Mouse (Mus musculus) cerebellum, adult 9-11 months (tissue): ENCODE data around the gene Agap3.

Experiments used
- DNase-seq: peaks from one replicate; pipeline ENCODE4 v3.0.0; 2022

Gene Agap3

GRCm38 (mm10) chr5:24433993-24434392 lies 18.0 kb upstream of the Agap3 start:
- no peak for DNase-seq

DNA sequence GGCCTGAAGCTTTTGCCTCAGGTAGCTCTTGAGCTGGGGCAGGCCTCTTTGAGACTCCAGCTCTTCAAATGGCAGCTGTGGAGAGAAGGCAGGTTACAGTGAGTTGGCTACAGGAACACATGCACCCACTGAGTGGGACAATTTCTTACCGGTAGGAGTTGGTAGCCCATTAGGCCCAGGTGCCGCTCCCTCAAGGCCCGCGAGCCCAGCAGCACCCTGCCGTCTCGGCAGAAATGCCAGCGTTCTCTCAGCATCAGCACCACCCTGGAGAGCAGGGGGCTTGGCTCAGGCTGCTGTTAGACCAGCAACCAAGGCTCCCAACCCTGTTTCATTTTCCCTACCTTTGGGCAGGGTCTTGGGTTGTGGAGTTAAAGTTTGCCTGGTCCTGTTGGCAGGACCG lies 10.8 kb upstream of the Agap3 start:
- no peak for DNase-seq

DNA sequence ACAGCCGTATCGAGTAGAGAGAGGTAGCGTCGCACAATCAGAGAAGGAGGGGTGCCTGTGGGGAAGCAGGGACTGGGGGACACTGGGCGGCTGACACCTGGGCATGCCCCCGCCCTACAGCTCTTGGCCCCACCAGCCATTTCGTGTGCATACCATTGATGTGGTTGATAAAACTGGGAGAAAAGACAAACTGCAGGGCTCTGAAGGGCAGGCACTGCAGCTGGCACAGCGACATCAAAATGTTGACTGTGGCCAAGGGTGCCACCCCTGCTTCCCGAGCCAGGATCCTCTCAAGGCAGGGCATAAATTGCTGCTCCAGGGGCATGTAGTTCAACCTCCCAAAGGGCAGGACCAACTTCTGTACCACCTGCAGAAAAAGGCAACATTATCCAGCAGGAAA lies 9.9 kb upstream of the Agap3 start:
- DNase-seq: no peak

DNA sequence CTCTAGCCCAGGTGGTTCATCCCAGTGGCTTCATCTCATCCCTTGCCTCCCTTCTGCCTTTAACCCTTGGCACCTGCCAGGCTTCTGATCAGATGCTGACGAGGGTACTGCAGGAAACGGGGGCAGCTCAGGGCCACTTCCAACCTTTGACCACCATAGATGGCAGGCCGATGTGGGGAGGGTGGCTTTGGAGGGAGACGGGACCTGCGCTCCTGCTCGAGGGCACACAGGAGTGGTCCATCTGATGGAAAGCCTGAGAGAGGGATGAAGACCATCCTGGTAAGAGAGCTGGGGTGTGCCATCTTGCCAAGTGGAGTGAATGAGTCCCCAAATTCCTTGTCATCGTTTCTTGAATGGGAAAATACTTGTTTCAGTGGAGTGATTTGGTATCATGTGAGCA lies 8.8 kb upstream of the Agap3 start:
- peak; percentile 50 for DNase-seq

- DNase-seq: peak; percentile 69
Observed at GRCm38 (mm10) chr5:24443927-24444326, 8.1 kb upstream of the Agap3 start.

DNA sequence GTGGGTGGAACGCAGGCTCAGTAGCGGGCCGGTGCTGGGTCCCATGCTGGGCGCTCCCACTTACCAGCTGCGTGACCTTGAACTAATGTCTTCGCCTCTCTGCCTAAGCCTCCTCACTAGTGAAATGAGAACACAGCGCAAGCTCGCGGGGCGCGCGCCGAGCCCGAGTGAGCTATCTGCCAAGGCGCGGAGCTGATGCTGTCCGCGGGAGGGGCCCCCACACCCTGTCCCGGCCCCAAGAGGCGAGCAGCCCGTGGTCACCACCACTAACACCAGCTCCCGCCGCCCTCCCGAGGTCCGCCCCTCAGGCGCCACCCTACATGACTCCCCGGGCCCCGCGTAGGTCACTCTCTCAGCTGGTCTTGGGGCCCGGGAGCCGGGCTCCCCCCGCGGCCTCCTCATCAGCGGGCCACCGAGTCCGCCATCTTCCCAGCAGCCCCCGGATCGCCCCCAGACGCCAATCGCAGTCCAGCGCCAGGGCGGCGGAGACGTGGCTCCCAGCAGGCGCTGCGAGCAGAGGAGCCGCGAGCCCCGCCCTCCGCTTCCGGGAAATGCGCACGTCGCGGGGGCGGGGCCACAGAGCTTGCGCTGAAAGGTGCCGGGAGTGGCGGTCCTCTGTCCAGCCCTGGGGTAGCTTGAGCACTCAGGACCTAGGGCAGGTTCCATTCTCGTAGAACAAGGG lies 7.1 kb upstream of the Agap3 start, which contains the start of gene Fastk:
Gene Fastk (minus strand): TSS at position 542 of the 682 bp plus-strand sequence.
- peak; percentile 95 for DNase-seq

DNA sequence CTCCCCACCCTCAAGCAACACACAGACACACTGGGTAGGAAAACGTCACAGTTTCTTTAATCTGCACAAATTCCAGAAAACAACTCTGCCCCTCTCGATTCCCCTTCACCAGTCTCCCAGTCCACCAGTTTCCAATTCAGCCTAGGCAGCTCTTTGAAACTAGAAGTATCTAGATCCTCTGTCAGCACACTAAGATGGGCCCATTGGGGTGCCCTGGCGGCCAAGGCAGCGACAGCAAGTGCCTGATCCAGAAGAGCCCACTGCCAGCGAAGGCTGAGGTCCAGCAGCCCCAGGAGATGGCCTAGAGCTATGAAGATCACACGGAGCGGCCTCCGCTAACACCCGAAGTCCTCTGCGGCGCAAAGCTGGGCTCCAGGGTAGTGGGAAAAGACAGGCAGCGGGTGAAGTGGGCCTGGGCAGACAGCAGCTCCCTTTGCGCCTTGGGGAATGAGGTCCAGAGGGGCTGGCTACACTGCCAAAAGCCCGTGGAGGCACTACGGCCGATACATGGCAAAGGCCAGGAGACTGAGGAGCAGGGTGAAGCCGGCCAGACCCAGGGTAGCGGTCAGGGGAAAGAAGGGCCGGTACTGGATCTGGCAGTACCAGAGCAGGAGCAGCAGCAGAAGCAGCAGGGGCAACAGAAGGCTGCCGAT lies 6.4 kb upstream of the Agap3 start:
- no peak for DNase-seq

- peak; percentile 67 for DNase-seq
Observed at GRCm38 (mm10) chr5:24446630-24447029, 5.3 kb upstream of the Agap3 start.

- DNase-seq: peak; percentile 89
Observed at GRCm38 (mm10) chr5:24447624-24448298, 4.2 kb upstream of the Agap3 start, which contains the start of gene Tmub1. Tmub1 (minus strand) TSS chr5:24447854.

DNA sequence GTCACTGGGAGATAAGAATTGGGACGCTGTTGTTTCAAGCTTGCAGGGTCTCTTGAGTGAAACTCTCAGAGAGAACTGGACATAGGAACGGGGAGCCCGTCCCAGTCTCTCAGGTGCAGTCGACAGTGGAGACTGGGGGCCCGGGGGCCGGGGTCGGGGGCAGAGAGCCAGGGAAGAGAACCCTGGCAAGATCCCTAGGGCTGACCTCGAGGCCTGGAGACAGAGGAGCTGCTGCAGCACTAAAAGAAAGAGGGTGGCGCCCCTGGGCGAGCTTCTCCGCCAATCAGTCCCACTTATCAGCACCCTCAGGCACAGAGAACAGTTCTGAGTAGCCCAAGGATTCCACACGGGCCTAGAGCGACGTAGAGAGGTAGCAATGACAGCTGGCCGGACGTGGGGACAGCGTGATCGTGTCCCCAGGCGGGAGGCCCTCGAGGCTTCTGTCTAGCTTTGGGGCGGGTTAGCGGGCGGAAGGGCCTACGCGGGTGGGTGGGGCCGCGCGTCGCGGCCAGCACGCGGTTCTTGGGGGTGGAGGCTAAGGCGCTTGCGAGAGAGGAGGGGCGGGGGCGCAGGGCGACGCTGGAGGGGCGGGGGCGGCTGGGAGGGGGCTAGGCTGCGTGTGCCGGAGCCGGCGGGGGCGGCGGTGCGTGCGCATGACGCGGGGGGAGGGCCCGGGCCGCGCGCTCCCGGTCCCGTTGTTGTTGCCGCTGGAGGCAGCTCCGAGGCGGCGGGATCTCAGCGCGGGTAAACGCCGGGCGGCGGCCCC lies 530 bp upstream of the Agap3 start:
- peak; percentile 90 for DNase-seq

DNA sequence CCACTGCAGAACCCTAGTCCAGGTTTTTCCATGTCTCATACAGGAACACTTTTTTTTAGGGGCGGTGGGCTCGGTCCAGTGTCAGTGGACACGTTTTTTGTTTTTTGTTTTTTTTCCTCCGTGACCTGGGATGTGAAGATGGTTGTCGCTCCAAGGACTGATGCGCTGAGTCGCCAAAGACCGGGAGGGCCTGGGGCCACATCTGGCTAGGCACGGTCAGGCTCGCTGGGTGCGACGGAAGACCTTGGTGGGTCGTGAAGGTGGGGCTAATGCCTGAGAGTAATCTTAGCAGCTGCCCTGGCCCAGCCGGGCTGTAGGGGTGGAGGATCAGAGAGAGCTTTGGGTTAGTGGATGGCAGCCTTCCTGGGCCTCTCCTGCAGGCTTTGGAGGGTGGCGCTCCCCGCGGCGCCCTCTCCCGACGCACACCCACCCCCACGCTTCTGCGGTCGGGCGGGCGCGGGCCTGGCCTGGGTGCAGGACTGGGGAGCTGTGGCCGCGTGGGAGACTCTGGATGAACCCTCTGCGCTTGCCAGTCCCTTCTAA lies 785 bp downstream of the Agap3 start:
- DNase-seq: no peak

GRCm38 (mm10) chr5:24453283-24453984 lies 1.5 kb downstream of the Agap3 start:
- peak; percentile 91 for DNase-seq

GRCm38 (mm10) chr5:24453985-24454303 lies 2.0 kb downstream of the Agap3 start:
- no peak for DNase-seq

DNA sequence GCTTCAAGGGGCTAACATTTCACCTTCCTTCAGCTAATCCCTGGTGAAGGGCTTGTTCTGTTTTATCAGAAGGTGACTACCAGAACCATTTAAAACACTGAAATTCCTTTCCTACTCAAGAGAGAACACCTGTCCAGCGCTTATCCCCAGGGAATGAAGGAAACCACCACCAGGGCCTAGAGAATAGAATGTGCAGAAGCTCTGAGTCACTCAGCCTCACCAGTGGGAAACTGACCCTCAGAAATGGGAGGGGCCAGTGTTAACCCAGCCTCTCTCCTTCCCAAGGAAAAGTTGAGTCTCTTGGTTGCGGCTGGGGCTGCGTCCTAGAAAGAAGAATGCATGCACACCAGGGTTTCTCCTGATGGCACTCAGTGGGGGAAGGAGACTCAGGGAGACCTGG lies 3.1 kb downstream of the Agap3 start:
- no peak for DNase-seq

GRCm38 (mm10) chr5:24455613-24456012 lies 3.6 kb downstream of the Agap3 start:
- DNase-seq: no peak

DNA sequence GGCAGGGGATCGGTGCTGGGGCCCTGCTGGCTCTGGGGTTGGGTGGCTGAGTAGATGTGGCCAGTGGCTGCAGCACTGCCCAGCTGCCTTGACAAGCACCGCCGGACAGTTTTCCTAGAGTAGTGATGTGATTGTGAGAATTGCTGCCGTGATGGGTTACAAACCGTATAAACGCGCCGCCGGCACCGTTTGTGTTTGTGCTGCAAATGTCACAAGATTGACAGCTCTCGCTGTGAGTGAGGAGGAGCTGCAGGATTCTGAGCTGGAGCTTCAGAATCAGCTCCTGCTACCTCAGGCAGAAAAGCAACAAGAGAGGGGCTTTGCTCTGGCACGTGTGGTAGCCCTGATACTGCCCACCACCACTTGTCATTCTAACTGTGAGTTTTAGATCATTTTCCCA lies 14.8 kb downstream of the Agap3 start:
- no peak for DNase-seq

GRCm38 (mm10) chr5:24470600-24470999 lies 18.6 kb downstream of the Agap3 start:
- DNase-seq: peak; percentile 80

- no peak for DNase-seq
Observed at GRCm38 (mm10) chr5:24472884-24473619, 21.1 kb downstream of the Agap3 start.

- DNase-seq: no peak
Observed at GRCm38 (mm10) chr5:24474025-24474722, 22.2 kb downstream of the Agap3 start.

- DNase-seq: no peak
Observed at GRCm38 (mm10) chr5:24474723-24475261, 22.8 kb downstream of the Agap3 start.
